Mouse (Mus musculus): ENCODE measurements around the gene Gm12166. TPM values are rescaled to one million over a fixed set of nuclear protein-coding genes. Genes with fewer than 3 reads are reported as not detected.

The Gm12166 gene
- polyA plus RNA-seq, 1 experiment from 2014 or later = 4.6 TPM

- no peak overlapping the region for H3K9ac ChIP-seq (ENCODE audit: low read length)
- no peaks in the 10 kb centered on the region for H3K27me3 ChIP-seq (ENCODE audit: control insufficient read depth, insufficient read depth, low read length)
- WGBS = 55% methylated on average over 8 of the region's 8 CpGs
- peaks cover 41% of the 10 kb centered on the region for H3K36me3 ChIP-seq (ENCODE audit: control insufficient read depth, insufficient read depth, low read length)
- peak overlapping the region in 1 of 2 experiments; percentile 36; a peak in 2 of 4 replicates for H3K27ac ChIP-seq (replicated peaks in 1 of 2; ENCODE audit: control insufficient read depth in 1 of 2, insufficient read depth in 1 of 2, low read depth in 2 of 2, low read length in 2 of 2)
- H3K9me3 ChIP-seq (ENCODE audit: control insufficient read depth, low read length) = no peaks in the 10 kb centered on the region
- peaks cover 22 to 65% of the 10 kb centered on the region in 2 experiments for H3K4me1 ChIP-seq (ENCODE audit: control insufficient read depth in 2 of 2, insufficient read depth in 2 of 2, low read length in 2 of 2)
- ATAC-seq (ENCODE audit: insufficient number of reproducible peaks, insufficient read depth, low FRiP score, low read depth) = no peak
- H3K4me3 ChIP-seq (ENCODE audit: control insufficient read depth in 1 of 2, insufficient read depth in 1 of 2, low read depth in 1 of 2, low read length in 2 of 2) = no peak overlapping the region
- no peak overlapping the region for H3K4me2 ChIP-seq (ENCODE audit: low read length)
Measured at GRCm38 (mm10) chr11:46059887-46060650, 7.9 kb upstream of the Gm12166 start.

- WGBS = 89% methylated on average over 4 of the region's 4 CpGs
- Histone ChIP-seq H3K4me2 (ENCODE audit: low read length) (peak overlapping the region; percentile 69), H3K4me1 (ENCODE audit: control insufficient read depth in 2 of 2, insufficient read depth in 2 of 2, low read length in 2 of 2) (peaks cover 16 to 63% of the 10 kb centered on the region in 2 experiments), H3K9me3 (ENCODE audit: control insufficient read depth, low read length) (no peaks in the 10 kb centered on the region), H3K4me3 (ENCODE audit: control insufficient read depth in 1 of 2, insufficient read depth in 1 of 2, low read depth in 1 of 2, low read length in 2 of 2) (no peak overlapping the region), H3K9ac (ENCODE audit: low read length) (no peak overlapping the region), H3K27me3 (ENCODE audit: control insufficient read depth, insufficient read depth, low read length) (no peaks in the 10 kb centered on the region), H3K27ac (replicated peaks in 1 of 2; ENCODE audit: control insufficient read depth in 1 of 2, insufficient read depth in 1 of 2, low read depth in 2 of 2, low read length in 2 of 2) (no peak overlapping the region), H3K36me3 (ENCODE audit: control insufficient read depth, insufficient read depth, low read length) (peaks cover 29% of the 10 kb centered on the region)
- no peak for ATAC-seq (ENCODE audit: insufficient number of reproducible peaks, insufficient read depth, low FRiP score, low read depth)
Measured at GRCm38 (mm10) chr11:46058916-46059315, 6.8 kb upstream of the Gm12166 start.

GRCm38 (mm10) chr11:46058011-46058410 lies 5.9 kb upstream of the Gm12166 start:
- WGBS = 14% methylated on average over 9 of the region's 9 CpGs
- peak overlapping the region; percentile 84 for H3K9ac ChIP-seq (ENCODE audit: low read length)
- H3K27me3 ChIP-seq (ENCODE audit: control insufficient read depth, insufficient read depth, low read length) = no peaks in the 10 kb centered on the region
- peaks cover 10 to 54% of the 10 kb centered on the region in 2 experiments for H3K4me1 ChIP-seq (ENCODE audit: control insufficient read depth in 2 of 2, insufficient read depth in 2 of 2, low read length in 2 of 2)
- no peak for ATAC-seq (ENCODE audit: insufficient number of reproducible peaks, insufficient read depth, low FRiP score, low read depth)
- H3K36me3 ChIP-seq (ENCODE audit: control insufficient read depth, insufficient read depth, low read length) = peaks cover 23% of the 10 kb centered on the region
- peak overlapping the region; percentile 38 to 59 for H3K4me3 ChIP-seq (ENCODE audit: control insufficient read depth in 1 of 2, insufficient read depth in 1 of 2, low read depth in 1 of 2, low read length in 2 of 2)
- peak overlapping the region; percentile 64 to 88 for H3K27ac ChIP-seq (replicated peaks in 1 of 2; ENCODE audit: control insufficient read depth in 1 of 2, insufficient read depth in 1 of 2, low read depth in 2 of 2, low read length in 2 of 2)
- peak overlapping the region; percentile 69 for H3K4me2 ChIP-seq (ENCODE audit: low read length)
- no peaks in the 10 kb centered on the region for H3K9me3 ChIP-seq (ENCODE audit: control insufficient read depth, low read length)

- Histone ChIP-seq H3K4me3 (ENCODE audit: control insufficient read depth in 1 of 2, insufficient read depth in 1 of 2, low read depth in 1 of 2, low read length in 2 of 2) (peak overlapping the region; percentile 59 to 77), H3K4me1 (ENCODE audit: control insufficient read depth in 2 of 2, insufficient read depth in 2 of 2, low read length in 2 of 2) (peaks cover 8 to 43% of the 10 kb centered on the region in 2 experiments), H3K27ac (replicated peaks in 1 of 2; ENCODE audit: control insufficient read depth in 1 of 2, insufficient read depth in 1 of 2, low read depth in 2 of 2, low read length in 2 of 2) (peak overlapping the region; percentile 88 to 91), H3K9ac (ENCODE audit: low read length) (peak overlapping the region; percentile 84), H3K36me3 (ENCODE audit: control insufficient read depth, insufficient read depth, low read length) (peaks cover 18% of the 10 kb centered on the region), H3K4me2 (ENCODE audit: low read length) (peak overlapping the region; percentile 69), H3K27me3 (ENCODE audit: control insufficient read depth, insufficient read depth, low read length) (no peaks in the 10 kb centered on the region), H3K9me3 (ENCODE audit: control insufficient read depth, low read length) (no peaks in the 10 kb centered on the region)
- no peak for ATAC-seq (ENCODE audit: insufficient number of reproducible peaks, insufficient read depth, low FRiP score, low read depth)
- WGBS = under 1% methylated on average over 25 of the region's 25 CpGs
Measured at GRCm38 (mm10) chr11:46056770-46057411, 4.8 kb upstream of the Gm12166 start.

- Histone ChIP-seq H3K36me3 (ENCODE audit: control insufficient read depth, insufficient read depth, low read length) (peaks cover 11% of the 10 kb centered on the region), H3K27me3 (ENCODE audit: control insufficient read depth, insufficient read depth, low read length) (no peaks in the 10 kb centered on the region), H3K4me2 (ENCODE audit: low read length) (peak within 1 kb of the TSS; percentile 69), H3K9ac (ENCODE audit: low read length) (peak within 1 kb of the TSS; percentile 84), H3K4me3 (ENCODE audit: control insufficient read depth in 1 of 2, insufficient read depth in 1 of 2, low read depth in 1 of 2, low read length in 2 of 2) (peak within 1 kb of the TSS; percentile 59 to 77), H3K9me3 (ENCODE audit: control insufficient read depth, low read length) (no peaks in the 10 kb centered on the region), H3K27ac (replicated peaks in 1 of 2; ENCODE audit: control insufficient read depth in 1 of 2, insufficient read depth in 1 of 2, low read depth in 2 of 2, low read length in 2 of 2) (peak within 1 kb of the TSS; percentile 88 to 91), H3K4me1 (ENCODE audit: control insufficient read depth in 2 of 2, insufficient read depth in 2 of 2, low read length in 2 of 2) (peaks cover 8 to 37% of the 10 kb centered on the region in 2 experiments)
- WGBS = under 1% methylated on average over 50 of the region's 51 CpGs
- peak; percentile 78 for ATAC-seq (ENCODE audit: insufficient number of reproducible peaks, insufficient read depth, low FRiP score, low read depth)
Measured at GRCm38 (mm10) chr11:46055896-46056769, 4.0 kb upstream of the Gm12166 start, which contains the start of gene Adam19. Gene Adam19 (plus strand): TSS chr11:46055992.

GRCm38 (mm10) chr11:46054911-46055895 lies 3.1 kb upstream of the Gm12166 start:
- peak; percentile 6; the same call in 1 of the 2 replicates for ATAC-seq (ENCODE audit: insufficient number of reproducible peaks, insufficient read depth, low FRiP score, low read depth)
- 20% methylated on average over 13 of the region's 13 CpGs for WGBS
- Histone ChIP-seq H3K4me2 (ENCODE audit: low read length) (peak overlapping the region; percentile 69), H3K4me3 (ENCODE audit: control insufficient read depth in 1 of 2, insufficient read depth in 1 of 2, low read depth in 1 of 2, low read length in 2 of 2) (peak overlapping the region; percentile 59 to 77), H3K27me3 (ENCODE audit: control insufficient read depth, insufficient read depth, low read length) (no peaks in the 10 kb centered on the region), H3K9ac (ENCODE audit: low read length) (peak overlapping the region; percentile 84), H3K36me3 (ENCODE audit: control insufficient read depth, insufficient read depth, low read length) (0 out of 2 replicates have a peak, but pooled peaks cover 4% of the 10 kb centered on the region), H3K9me3 (ENCODE audit: control insufficient read depth, low read length) (no peaks in the 10 kb centered on the region), H3K4me1 (ENCODE audit: control insufficient read depth in 2 of 2, insufficient read depth in 2 of 2, low read length in 2 of 2) (peaks cover 8 to 30% of the 10 kb centered on the region in 2 experiments), H3K27ac (replicated peaks in 1 of 2; ENCODE audit: control insufficient read depth in 1 of 2, insufficient read depth in 1 of 2, low read depth in 2 of 2, low read length in 2 of 2) (peak overlapping the region; percentile 45 to 88; a peak in 3 of 4 replicates)

All from heart, embryonic 14.5 days (tissue).